Mouse (Mus musculus): ENCODE measurements at regions not wholly inside any gene's neighbourhood (a gene's known extent, or its start where the extent isn't known, plus 50 kb on each side); places are given as distances from the start of the nearest gene placed in this dataset.

GRCm38 (mm10) chr4:24154418-24154817 is 341.8 kb upstream of the Mms22l start:
- peak; percentile 90 for TF ChIP-seq CTCF (IDR thresholded peaks at IDR 0.05)
- WGBS, result 22% methylated on average over 8 of the region's 8 CpGs
- Histone ChIP-seq H3K4me2 (ENCODE audit: low read depth, low read length, poor library complexity, severe bottlenecking) (no peak overlapping the region), H3K9ac (replicated peaks; ENCODE audit: low read length, poor library complexity, severe bottlenecking) (no peak overlapping the region), H3K4me3 (ENCODE audit: low read depth, low read length) (no peak overlapping the region), H3K36me3 (ENCODE audit: insufficient read depth, low read length) (no peaks in the 10 kb centered on the region), H3K27ac (ENCODE audit: low read depth, low read length) (no peak overlapping the region), H3K4me1 (ENCODE audit: insufficient read depth, low read length) (no peaks in the 10 kb centered on the region), H3K9me3 (ENCODE audit: low read length) (no peaks in the 10 kb centered on the region), H3K27me3 (ENCODE audit: insufficient read depth, low read length) (no peaks in the 10 kb centered on the region)
- peak; percentile 76 for DNase-seq (ENCODE audit: low spot score)
- ATAC-seq (ENCODE audit: low FRiP score), result peak; percentile 80

- Histone ChIP-seq H3K4me2 (ENCODE audit: low read depth, low read length, poor library complexity, severe bottlenecking) (no peak overlapping the region), H3K27me3 (ENCODE audit: insufficient read depth, low read length) (no peaks in the 10 kb centered on the region), H3K4me1 (ENCODE audit: insufficient read depth, low read length) (no peaks in the 10 kb centered on the region), H3K9me3 (ENCODE audit: low read length) (no peaks in the 10 kb centered on the region), H3K36me3 (ENCODE audit: insufficient read depth, low read length) (no peaks in the 10 kb centered on the region), H3K9ac (replicated peaks; ENCODE audit: low read length, poor library complexity, severe bottlenecking) (no peak overlapping the region), H3K27ac (ENCODE audit: low read depth, low read length) (no peak overlapping the region), H3K4me3 (ENCODE audit: low read depth, low read length) (no peak overlapping the region)
- DNase-seq (ENCODE audit: low spot score), result no peak
- WGBS, result 19% methylated on average over 2 of the region's 2 CpGs
- ATAC-seq (ENCODE audit: low FRiP score), result no peak
- TF ChIP-seq CTCF (IDR thresholded peaks at IDR 0.05), result no peak
Measured at GRCm38 (mm10) chr4:24173750-24174149, 322.5 kb upstream of the Mms22l start.

- Histone ChIP-seq H3K9ac (replicated peaks; ENCODE audit: low read length, poor library complexity, severe bottlenecking) (no peak overlapping the region), H3K4me1 (ENCODE audit: insufficient read depth, low read length) (no peaks in the 10 kb centered on the region), H3K9me3 (ENCODE audit: low read length) (no peaks in the 10 kb centered on the region), H3K27ac (ENCODE audit: low read depth, low read length) (no peak overlapping the region), H3K4me2 (ENCODE audit: low read depth, low read length, poor library complexity, severe bottlenecking) (no peak overlapping the region), H3K27me3 (ENCODE audit: insufficient read depth, low read length) (no peaks in the 10 kb centered on the region), H3K36me3 (ENCODE audit: insufficient read depth, low read length) (no peaks in the 10 kb centered on the region), H3K4me3 (ENCODE audit: low read depth, low read length) (no peak overlapping the region)
- ATAC-seq (ENCODE audit: low FRiP score) (no peak), DNase-seq (ENCODE audit: low spot score) (peak; percentile 13)
- 44% methylated on average over 10 of the region's 10 CpGs for WGBS
- TF ChIP-seq CTCF (IDR thresholded peaks at IDR 0.05), result peak; percentile 43; the same call in 1 of the 2 replicates
Measured at GRCm38 (mm10) chr4:24213262-24214036, 282.8 kb upstream of the Mms22l start.

GRCm38 (mm10) chr4:24214037-24214362 is 282.3 kb upstream of the Mms22l start:
- H3K27ac ChIP-seq (ENCODE audit: low read depth, low read length), result no peak overlapping the region
- no peaks in the 10 kb centered on the region for H3K27me3 ChIP-seq (ENCODE audit: insufficient read depth, low read length)
- no peak for TF ChIP-seq CTCF (IDR thresholded peaks at IDR 0.05)
- no peaks in the 10 kb centered on the region for H3K9me3 ChIP-seq (ENCODE audit: low read length)
- no peak overlapping the region for H3K4me2 ChIP-seq (ENCODE audit: low read depth, low read length, poor library complexity, severe bottlenecking)
- H3K36me3 ChIP-seq (ENCODE audit: insufficient read depth, low read length), result no peaks in the 10 kb centered on the region
- no peak for ATAC-seq (ENCODE audit: low FRiP score)
- no peak for DNase-seq (ENCODE audit: low spot score)
- no peak overlapping the region for H3K4me3 ChIP-seq (ENCODE audit: low read depth, low read length)
- no peaks in the 10 kb centered on the region for H3K4me1 ChIP-seq (ENCODE audit: insufficient read depth, low read length)
- 61% methylated on average over 3 of the region's 3 CpGs for WGBS
- no peak overlapping the region for H3K9ac ChIP-seq (replicated peaks; ENCODE audit: low read length, poor library complexity, severe bottlenecking)

GRCm38 (mm10) chr4:24218383-24218934 is 277.8 kb upstream of the Mms22l start:
- TF ChIP-seq CTCF (IDR thresholded peaks at IDR 0.05), result no peak
- H3K27ac ChIP-seq (ENCODE audit: low read depth, low read length), result no peak overlapping the region
- no peak overlapping the region for H3K4me3 ChIP-seq (ENCODE audit: low read depth, low read length)
- ATAC-seq (ENCODE audit: low FRiP score), result no peak
- no peaks in the 10 kb centered on the region for H3K4me1 ChIP-seq (ENCODE audit: insufficient read depth, low read length)
- no peaks in the 10 kb centered on the region for H3K27me3 ChIP-seq (ENCODE audit: insufficient read depth, low read length)
- H3K9ac ChIP-seq (replicated peaks; ENCODE audit: low read length, poor library complexity, severe bottlenecking), result no peak overlapping the region
- WGBS, result 35% methylated on average over 6 of the region's 6 CpGs
- H3K4me2 ChIP-seq (ENCODE audit: low read depth, low read length, poor library complexity, severe bottlenecking), result no peak overlapping the region
- DNase-seq (ENCODE audit: low spot score), result no peak
- H3K36me3 ChIP-seq (ENCODE audit: insufficient read depth, low read length), result no peaks in the 10 kb centered on the region
- H3K9me3 ChIP-seq (ENCODE audit: low read length), result no peaks in the 10 kb centered on the region

- no peaks in the 10 kb centered on the region for H3K9me3 ChIP-seq (ENCODE audit: low read length)
- WGBS, result 25% methylated on average over 4 of the region's 4 CpGs
- no peak overlapping the region for H3K9ac ChIP-seq (replicated peaks; ENCODE audit: low read length, poor library complexity, severe bottlenecking)
- no peak overlapping the region for H3K27ac ChIP-seq (ENCODE audit: low read depth, low read length)
- DNase-seq (ENCODE audit: low spot score) (peak; percentile 1), ATAC-seq (ENCODE audit: low FRiP score) (no peak)
- TF ChIP-seq CTCF (IDR thresholded peaks at IDR 0.05), result no peak
- no peak overlapping the region for H3K4me3 ChIP-seq (ENCODE audit: low read depth, low read length)
- no peak overlapping the region for H3K4me2 ChIP-seq (ENCODE audit: low read depth, low read length, poor library complexity, severe bottlenecking)
- no peaks in the 10 kb centered on the region for H3K4me1 ChIP-seq (ENCODE audit: insufficient read depth, low read length)
- no peaks in the 10 kb centered on the region for H3K36me3 ChIP-seq (ENCODE audit: insufficient read depth, low read length)
- no peaks in the 10 kb centered on the region for H3K27me3 ChIP-seq (ENCODE audit: insufficient read depth, low read length)
Measured at GRCm38 (mm10) chr4:24219074-24219497, 277.2 kb upstream of the Mms22l start.
